Mouse (Mus musculus) hindbrain, postnatal 0 days (tissue): ENCODE measurements at regions not wholly inside any gene's neighbourhood (a gene's known extent, or its start where the extent isn't known, plus 50 kb on each side); places are given as distances from the start of the nearest gene placed in this dataset.
A peak's percentile ranks its signal among the peaks of the same experiment; 100 is the strongest.

Experiments
- ATAC-seq: fragments of 200-750 bp; cut with Nextera tagmentation; 2 replicates; pipeline ENCODE4 v1.8.0; 2017; ENCODE audit warnings: mild to moderate bottlenecking, moderate TSS enrichment, moderate library complexity
- DNase-seq: peaks from one replicate; pipeline ENCODE4 v3.0.0-alpha.2; 2015; ENCODE audit warnings: low spot score
- H3K27ac ChIP-seq: fragments of 300-500 bp; sonication (generic); 2 replicates; pipeline ENCODE4 v1.5.1; 2014; ENCODE audit warnings: mild to moderate bottlenecking
- H3K27me3 ChIP-seq: fragments of 300-500 bp; sonication (generic); 2 replicates; pipeline ENCODE4 v1.6.1; 2014; ENCODE audit warnings: low read length, mixed read lengths; ENCODE audit not compliant: insufficient read depth
- H3K36me3 ChIP-seq: fragments of 300-500 bp; sonication (generic); 2 replicates; pipeline ENCODE4 v1.6.1; 2014; ENCODE audit warnings: low read length, mixed read lengths; ENCODE audit not compliant: insufficient read depth
- H3K4me1 ChIP-seq: fragments of 300-500 bp; sonication (generic); 2 replicates; pipeline ENCODE4 v1.6.1; 2014; ENCODE audit warnings: antibody characterized with exemption, low read length, mixed read lengths; ENCODE audit not compliant: insufficient read depth
- H3K4me2 ChIP-seq: fragments of 300-500 bp; sonication (generic); 2 replicates; pipeline ENCODE4 v1.6.1; 2014; ENCODE audit warnings: low read depth, mild to moderate bottlenecking, low read length, moderate library complexity, mixed read lengths
- H3K4me3 ChIP-seq: fragments of 300-500 bp; sonication (generic); 2 replicates; pipeline ENCODE4 v1.5.1; 2014; ENCODE audit warnings: low read length
- H3K9ac ChIP-seq: fragments of 300-500 bp; sonication (generic); replicated peaks from 2 replicates; pipeline ENCODE4 v1.6.1; 2014; ENCODE audit warnings: mild to moderate bottlenecking, low read length, moderate library complexity, mixed read lengths
- H3K9me3 ChIP-seq: fragments of 300-500 bp; sonication (generic); 2 replicates; pipeline ENCODE4 v1.6.1; 2016; ENCODE audit warnings: low read length, mixed read lengths
- CTCF ChIP-seq: IDR thresholded peaks from 2 replicates; pipeline ENCODE4 v1.5.1; 2016; ENCODE audit warnings: antibody characterized with exemption, control low read depth, low read depth
- WGBS: fragments of 180-500 bp; shearing (Covaris S2); extraction: QIAGEN DNeasy Blood & Tissue Kit; methylation state at CpG from one replicate; pipeline ENCODE4 v1.1.7; 2014; 5-methylcytosine and 5-hydroxymethylcytosine counted together

- H3K4me2 ChIP-seq, result no peak overlapping the region
Observed at GRCm38 (mm10) chr3:123976475-123976874, 285.8 kb upstream of the Ndst3 start.

GRCm38 (mm10) chr3:123977168-123977567 is 286.5 kb upstream of the Ndst3 start:
- 63% methylated on average over 4 of the region's 4 CpGs for WGBS
- Histone ChIP-seq H3K4me2 (no peak overlapping the region), H3K9me3 (no peaks in the 10 kb centered on the region), H3K4me1 (no peaks in the 10 kb centered on the region), H3K9ac (no peak overlapping the region), H3K27me3 (no peaks in the 10 kb centered on the region), H3K27ac (no peak overlapping the region), H3K4me3 (no peak overlapping the region), H3K36me3 (no peaks in the 10 kb centered on the region)
- ATAC-seq (peak; percentile 76; the same call in 1 of the 2 replicates), DNase-seq (peak; percentile 77)
- no peak for TF ChIP-seq CTCF

More at GRCm38 (mm10) chr3:123976475-123976874, 285.8 kb upstream of the Ndst3 start:
- no peak overlapping the region for H3K4me3 ChIP-seq
- no peaks in the 10 kb centered on the region for H3K4me1 ChIP-seq
- no peak overlapping the region for H3K9ac ChIP-seq
- WGBS, result 69% methylated on average over 3 of the region's 3 CpGs
- no peaks in the 10 kb centered on the region for H3K36me3 ChIP-seq
- no peak for TF ChIP-seq CTCF
- H3K9me3 ChIP-seq, result no peaks in the 10 kb centered on the region
- peak; percentile 39 for DNase-seq
- H3K27me3 ChIP-seq, result no peaks in the 10 kb centered on the region
- no peak for ATAC-seq
- H3K27ac ChIP-seq, result no peak overlapping the region

GRCm38 (mm10) chr3:123983045-123983444 is 292.4 kb upstream of the Ndst3 start:
- no peaks in the 10 kb centered on the region for H3K4me1 ChIP-seq
- H3K36me3 ChIP-seq, result no peaks in the 10 kb centered on the region
- H3K9ac ChIP-seq, result no peak overlapping the region
- no peak overlapping the region for H3K27ac ChIP-seq
- no peaks in the 10 kb centered on the region for H3K9me3 ChIP-seq
- no peak overlapping the region for H3K4me2 ChIP-seq
- no peak overlapping the region for H3K4me3 ChIP-seq
- H3K27me3 ChIP-seq, result no peaks in the 10 kb centered on the region
- TF ChIP-seq CTCF, result no peak
- DNase-seq (peak; percentile 42), ATAC-seq (0 out of 2 replicates have a peak, but pooled peaks have one; percentile 32)

- Histone ChIP-seq H3K9ac (no peak overlapping the region), H3K4me2 (no peak overlapping the region)
Observed at GRCm38 (mm10) chr3:123983530-123983929, 292.9 kb upstream of the Ndst3 start.

GRCm38 (mm10) chr3:123984028-123984427 is 293.4 kb upstream of the Ndst3 start:
- Histone ChIP-seq H3K4me1 (no peaks in the 10 kb centered on the region), H3K4me3 (no peak overlapping the region), H3K4me2 (0 out of 2 replicates have a peak overlapping the region, but pooled peaks have one; percentile 3), H3K9ac (no peak overlapping the region), H3K36me3 (no peaks in the 10 kb centered on the region), H3K27ac (no peak overlapping the region), H3K9me3 (no peaks in the 10 kb centered on the region), H3K27me3 (no peaks in the 10 kb centered on the region)
- DNase-seq (no peak), ATAC-seq (no peak)
- WGBS, result 59% methylated on average over 1 of the region's 1 CpGs
- no peak for TF ChIP-seq CTCF

More at GRCm38 (mm10) chr3:123983530-123983929, 292.9 kb upstream of the Ndst3 start:
- Histone ChIP-seq H3K36me3 (no peaks in the 10 kb centered on the region), H3K9me3 (no peaks in the 10 kb centered on the region), H3K27me3 (no peaks in the 10 kb centered on the region), H3K4me1 (no peaks in the 10 kb centered on the region), H3K4me3 (no peak overlapping the region), H3K27ac (no peak overlapping the region)
- ATAC-seq (no peak), DNase-seq (no peak)
- WGBS, result 54% methylated on average over 1 of the region's 1 CpGs
- TF ChIP-seq CTCF, result no peak

GRCm38 (mm10) chr3:123999957-124000616 is 309.4 kb upstream of the Ndst3 start:
- Histone ChIP-seq H3K27ac (no peak overlapping the region), H3K4me2 (no peak overlapping the region), H3K4me3 (no peak overlapping the region), H3K9me3 (no peaks in the 10 kb centered on the region), H3K4me1 (no peaks in the 10 kb centered on the region), H3K27me3 (no peaks in the 10 kb centered on the region), H3K36me3 (no peaks in the 10 kb centered on the region), H3K9ac (no peak overlapping the region)
- DNase-seq (no peak), ATAC-seq (no peak)
- TF ChIP-seq CTCF, result no peak
- 86% methylated on average over 3 of the region's 3 CpGs for WGBS

GRCm38 (mm10) chr3:124000883-124001282 is 310.2 kb upstream of the Ndst3 start:
- 63% methylated on average over 1 of the region's 1 CpGs for WGBS
- Histone ChIP-seq H3K36me3 (no peaks in the 10 kb centered on the region), H3K9me3 (no peaks in the 10 kb centered on the region), H3K9ac (no peak overlapping the region), H3K4me2 (no peak overlapping the region), H3K4me3 (no peak overlapping the region), H3K27ac (no peak overlapping the region), H3K27me3 (no peaks in the 10 kb centered on the region), H3K4me1 (no peaks in the 10 kb centered on the region)
- TF ChIP-seq CTCF, result no peak
- DNase-seq (no peak), ATAC-seq (no peak)
